Mouse (Mus musculus): ENCODE measurements around the gene Numa1.
"Not testable (repeated sequence)": the region's sequence is repeated elsewhere in the genome, so short reads cannot be mapped to it uniquely, and the experiment has no call there.

Numa1 gene

DNA sequence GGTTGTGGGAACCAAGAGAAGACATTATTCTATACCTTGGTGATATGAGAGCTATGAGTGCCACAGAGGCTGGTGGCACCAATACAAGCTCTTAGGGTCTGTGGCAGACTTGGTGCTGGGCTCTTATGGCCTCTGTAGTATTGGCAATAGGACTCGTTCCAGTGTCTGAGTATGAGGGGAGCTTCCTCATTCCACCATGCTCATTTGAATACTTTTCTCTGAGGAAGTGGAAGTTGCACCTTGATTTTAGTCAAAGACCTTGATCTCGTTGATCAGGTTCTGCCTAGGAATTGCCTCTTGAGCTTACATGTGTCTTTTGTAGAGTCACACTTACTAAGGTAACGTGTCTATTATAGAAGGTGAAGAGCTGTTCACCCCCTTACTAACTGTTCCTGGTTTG is 60.3 kb downstream of the Numa1 start:
- no peak for DNase-seq

DNA sequence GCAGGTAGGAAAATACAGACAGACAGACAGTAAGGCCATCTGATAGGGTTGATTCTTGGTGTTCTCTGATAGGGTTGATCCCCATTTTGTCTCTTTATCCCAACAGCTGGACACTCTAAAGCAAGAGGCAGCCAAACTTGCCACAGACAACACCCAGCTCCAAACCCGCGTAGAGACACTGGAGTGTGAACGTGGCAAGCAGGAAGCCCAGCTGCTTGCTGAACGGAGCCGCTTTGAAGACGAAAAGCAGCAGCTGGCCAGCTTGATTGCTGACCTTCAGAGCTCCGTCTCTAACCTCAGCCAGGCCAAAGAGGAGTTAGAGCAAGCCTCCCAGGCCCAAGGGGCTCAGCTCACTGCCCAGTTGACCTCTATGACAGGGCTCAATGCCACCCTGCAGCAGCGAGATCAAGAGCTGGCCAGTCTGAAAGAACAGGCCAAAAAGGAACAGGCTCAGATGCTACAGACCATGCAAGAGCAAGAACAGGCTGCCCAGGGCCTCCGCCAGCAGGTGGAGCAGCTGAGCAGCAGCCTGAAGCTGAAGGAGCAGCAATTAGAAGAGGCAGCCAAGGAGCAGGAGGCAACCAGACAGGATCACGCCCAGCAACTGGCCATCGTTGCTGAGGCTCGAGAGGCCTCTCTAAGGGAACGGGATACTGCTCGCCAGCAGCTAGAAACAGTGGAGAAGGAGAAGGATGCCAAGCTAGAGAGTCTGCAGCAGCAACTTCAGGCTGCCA is 64.5 kb downstream of the Numa1 start:
- peak; percentile 83 to 90 for DNase-seq

DNA sequence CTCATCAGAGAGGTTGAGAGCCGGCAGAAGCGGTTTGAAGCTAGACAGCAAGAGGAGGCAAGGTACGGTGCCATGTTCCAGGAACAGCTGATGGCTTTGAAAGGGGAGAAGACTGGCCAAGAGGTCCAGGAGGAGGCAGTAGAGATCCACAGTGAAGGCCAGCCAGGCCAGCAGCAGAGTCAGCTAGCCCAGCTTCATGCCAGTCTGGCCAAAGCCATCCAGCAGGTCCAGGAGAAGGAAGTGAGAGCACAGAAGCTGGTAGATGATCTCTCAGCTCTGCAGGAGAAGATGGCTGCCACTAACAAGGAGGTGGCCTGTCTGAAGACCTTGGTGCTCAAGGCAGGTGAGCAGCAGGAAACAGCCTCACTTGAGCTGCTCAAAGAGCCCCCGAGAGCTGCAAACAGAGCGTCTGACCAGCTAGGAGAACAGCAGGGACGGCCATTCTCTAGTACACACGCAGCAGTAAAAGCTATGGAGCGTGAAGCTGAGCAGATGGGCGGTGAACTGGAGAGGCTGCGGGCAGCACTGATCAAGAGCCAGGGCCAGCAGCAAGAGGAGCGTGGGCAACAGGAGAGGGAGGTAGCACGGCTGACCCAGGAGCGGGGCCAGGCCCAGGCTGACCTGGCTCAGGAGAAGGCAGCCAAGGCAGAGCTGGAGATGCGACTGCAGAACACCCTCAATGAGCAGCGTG is 65.7 kb downstream of the Numa1 start:
- no peak for DNase-seq

DNA sequence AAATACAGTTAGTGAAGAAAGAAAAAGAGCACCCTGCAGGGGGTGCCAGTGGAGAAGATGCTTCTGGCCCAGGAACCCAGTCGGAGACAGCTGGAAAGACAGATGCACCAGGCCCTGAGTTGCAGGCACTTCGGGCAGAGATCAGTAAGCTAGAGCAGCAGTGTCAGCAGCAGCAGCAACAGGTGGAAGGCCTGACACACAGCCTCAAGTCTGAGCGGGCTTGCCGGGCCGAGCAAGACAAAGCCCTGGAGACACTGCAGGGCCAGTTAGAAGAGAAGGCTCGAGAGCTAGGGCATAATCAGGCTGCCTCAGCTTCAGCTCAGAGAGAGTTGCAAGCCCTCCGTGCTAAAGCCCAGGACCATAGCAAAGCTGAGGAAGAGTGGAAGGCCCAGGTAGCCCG is 66.4 kb downstream of the Numa1 start:
- no peak for DNase-seq

DNA sequence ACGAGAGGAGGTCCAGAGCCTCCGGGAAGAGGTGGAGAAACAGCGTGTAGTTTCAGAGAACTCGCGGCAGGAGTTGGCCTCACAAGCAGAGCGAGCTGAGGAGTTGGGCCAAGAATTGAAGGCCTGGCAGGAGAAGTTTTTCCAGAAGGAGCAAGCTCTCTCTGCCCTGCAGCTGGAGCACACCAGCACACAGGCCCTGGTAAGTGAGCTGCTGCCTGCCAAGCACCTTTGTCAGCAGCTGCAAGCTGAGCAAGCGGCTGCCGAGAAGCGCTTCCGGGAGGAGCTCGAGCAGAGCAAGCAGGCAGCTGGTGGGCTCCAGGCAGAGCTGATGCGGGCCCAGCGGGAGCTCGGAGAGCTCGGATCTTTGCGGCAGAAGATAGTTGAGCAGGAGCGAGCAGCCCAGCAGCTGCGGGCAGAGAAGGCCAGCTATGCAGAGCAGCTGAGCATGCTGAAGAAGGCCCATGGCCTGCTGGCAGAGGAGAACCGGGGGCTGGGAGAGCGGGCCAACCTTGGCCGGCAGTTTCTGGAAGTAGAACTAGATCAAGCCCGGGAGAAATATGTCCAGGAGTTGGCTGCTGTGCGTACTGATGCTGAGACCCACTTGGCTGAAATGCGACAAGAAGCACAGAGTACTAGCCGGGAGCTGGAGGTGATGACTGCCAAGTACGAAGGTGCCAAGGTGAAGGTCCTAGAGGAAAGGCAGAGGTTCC is 67.2 kb downstream of the Numa1 start:
- DNase-seq = no peak

DNA sequence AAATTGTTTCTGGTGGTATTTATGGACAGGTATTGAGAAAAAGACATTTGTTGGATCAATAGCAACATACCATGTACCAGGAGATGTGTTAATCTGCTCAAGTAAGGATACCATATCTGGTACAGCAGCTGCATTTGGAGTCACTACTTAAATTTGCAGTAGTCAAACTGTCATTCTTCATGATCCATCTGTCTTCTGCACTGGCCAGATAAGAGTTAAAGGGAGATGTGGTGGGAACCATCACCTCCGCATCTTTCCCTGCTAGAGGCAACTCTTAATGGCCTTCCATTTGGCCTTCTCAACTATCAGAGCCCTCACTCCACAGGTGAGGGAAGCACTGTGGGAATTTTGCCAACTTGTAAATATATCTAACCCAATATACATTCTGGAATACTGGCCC is 72.6 kb downstream of the Numa1 start:
- DNase-seq = no peak

DNA sequence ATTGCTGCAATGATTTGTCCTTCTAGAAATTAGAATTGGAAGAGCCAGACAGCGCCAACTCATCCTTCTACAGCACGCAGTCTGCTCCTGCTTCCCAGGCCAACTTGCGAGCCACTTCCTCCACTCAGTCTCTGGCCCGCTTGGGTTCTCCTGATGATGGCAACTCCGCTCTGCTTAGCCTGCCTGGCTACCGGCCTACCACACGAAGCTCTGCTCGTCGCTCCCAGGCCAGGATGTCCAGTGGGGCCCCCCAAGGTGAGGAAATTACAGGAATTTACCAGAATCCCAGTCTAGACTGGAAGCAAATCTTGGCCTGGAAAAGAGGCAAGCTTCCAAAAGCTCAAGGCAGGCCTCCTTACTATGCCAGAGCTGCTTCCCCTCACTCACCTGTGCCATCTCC is 77.9 kb downstream of the Numa1 start:
- no peak for DNase-seq

DNA sequence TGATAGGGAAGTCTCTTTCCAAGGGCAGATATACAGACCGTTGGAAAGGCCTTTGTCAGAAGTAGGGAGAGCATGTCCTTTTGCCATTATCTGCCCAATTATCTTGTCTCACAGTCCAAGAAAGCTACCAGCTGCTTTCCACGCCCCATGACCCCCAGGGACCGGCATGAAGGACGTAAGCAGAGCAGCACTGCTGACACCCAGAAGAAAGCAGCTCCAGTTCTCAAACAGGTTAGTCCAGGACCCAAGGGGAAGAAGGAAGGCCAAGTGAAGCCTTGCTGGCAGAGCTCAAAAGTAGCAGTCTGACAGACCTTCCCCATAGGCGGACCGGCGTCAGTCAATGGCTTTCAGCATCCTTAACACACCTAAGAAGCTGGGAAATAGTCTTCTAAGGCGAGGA is 79.5 kb downstream of the Numa1 start:
- DNase-seq = no peak

DNA sequence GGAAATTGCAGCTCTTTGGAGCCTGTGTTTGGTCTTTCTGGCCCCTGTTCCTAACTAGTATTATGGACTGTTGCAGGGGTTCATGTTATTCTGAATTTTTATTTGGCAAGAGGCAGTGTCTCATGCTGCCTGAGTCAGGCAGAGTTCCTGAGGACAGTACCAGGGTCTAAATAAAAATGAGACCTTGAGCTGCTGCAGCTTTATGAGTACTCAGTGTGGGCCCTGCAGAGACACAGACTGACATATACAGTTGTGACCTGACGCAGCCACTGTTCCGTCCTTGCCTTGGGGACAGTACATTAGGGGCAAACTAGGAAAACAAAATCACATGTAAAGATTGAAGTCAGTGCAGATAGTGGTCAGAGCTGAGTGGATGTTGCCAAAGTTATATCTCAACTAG is 81.1 kb downstream of the Numa1 start:
- no peak for DNase-seq

DNA sequence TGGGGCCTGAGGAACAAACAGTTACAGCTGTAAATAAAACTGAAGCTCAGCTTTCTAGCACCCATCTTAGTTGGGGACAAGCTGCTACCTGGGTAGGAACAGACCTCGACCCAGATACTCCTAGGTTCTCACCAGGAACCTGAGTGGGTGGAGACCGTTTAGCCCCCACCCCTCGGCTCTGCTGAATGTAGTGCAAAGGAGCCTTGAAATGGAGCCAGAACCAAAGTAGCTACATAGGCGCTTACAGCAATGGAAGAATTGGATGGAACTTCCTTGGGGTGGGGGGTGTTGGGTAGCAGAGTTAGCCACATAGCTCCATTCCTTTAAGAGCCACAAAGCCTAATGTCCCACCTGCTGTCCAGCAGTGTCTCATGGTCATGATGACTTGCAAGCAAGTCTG is 83.0 kb downstream of the Numa1 start:
- DNase-seq = no peak

DNA sequence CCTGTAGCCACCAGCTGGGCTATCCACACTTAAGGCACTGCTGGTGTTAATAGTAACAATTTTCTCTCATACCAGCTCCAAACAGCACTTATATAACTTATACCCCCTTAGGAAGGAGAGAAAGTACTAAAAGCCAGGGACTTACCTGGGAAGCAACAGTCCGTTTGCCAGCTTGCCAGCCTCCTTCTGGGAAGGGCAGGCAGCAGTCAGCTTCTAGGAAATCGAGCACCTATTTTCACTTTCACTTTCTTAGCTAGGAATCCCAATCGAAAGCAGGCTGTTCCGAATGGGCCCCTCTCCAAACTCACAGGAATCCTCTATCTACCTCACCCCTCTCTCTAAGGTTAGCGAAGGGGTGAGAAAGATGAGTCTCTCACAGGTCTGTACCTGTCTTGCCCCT is 83.5 kb downstream of the Numa1 start:
- no peak for DNase-seq

DNA sequence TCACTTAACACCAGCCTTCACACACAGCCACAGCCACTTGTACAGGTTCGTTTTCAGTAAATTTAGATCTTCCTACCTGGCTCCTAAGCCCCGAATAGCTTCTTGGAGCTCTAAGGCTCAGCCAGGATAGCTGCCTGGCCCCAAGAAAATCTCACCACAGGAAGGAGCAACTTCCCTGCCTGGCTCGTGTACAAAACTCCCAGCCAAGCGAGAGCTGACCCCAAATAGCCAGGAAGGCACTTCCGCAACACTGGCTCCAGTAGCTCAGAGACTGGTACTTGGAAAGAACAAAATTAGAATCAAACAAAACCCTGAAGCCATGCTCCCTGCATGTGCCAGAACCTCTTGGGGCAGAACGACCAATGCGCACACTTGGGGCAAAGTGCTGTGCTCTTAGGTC is 84.1 kb downstream of the Numa1 start:
- peak; percentile 44 to 57 for DNase-seq

DNA sequence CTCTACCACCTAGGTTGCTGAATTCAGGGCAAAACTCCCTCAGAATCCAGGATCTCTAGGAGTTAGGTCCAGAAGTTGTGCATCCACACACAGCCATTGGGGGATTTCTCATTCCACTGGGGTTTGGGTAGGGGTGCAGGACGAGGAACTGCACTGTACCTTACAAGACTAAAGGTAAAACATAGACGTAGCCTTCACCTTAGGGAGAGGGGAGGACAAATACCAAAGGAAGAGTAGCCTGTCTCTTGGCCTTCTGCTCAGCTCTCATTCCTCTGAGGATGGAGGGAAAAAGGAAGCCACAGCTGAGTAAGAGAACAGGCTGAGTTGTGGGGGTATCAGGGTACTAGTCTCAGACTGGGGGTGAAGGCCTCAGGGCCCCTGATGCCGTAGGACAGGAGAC is 84.7 kb downstream of the Numa1 start, which contains the start of gene Il18bp:
Il18bp (minus strand) TSS at position 101 of the 400 bp plus-strand sequence.
- DNase-seq = no peak

DNA sequence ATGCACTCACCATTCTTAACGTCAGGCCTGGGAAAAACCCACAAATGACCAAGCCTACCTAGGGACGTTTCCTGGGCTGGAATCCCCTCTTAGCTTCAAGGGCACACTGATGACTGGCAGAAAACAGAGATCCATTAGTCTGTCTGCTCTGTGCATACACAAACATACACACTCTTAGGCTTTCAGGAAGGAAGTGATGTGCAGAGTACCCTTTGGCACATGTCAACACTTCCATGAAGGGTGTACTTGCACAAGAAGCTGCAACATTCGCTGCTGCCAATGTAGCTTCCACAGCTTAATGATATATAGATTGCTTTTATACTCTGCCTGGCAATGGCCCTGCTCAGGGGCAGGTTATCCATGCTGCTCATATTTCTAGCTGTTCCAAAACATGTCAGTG is 85.5 kb downstream of the Numa1 start:
- DNase-seq = no peak

DNA sequence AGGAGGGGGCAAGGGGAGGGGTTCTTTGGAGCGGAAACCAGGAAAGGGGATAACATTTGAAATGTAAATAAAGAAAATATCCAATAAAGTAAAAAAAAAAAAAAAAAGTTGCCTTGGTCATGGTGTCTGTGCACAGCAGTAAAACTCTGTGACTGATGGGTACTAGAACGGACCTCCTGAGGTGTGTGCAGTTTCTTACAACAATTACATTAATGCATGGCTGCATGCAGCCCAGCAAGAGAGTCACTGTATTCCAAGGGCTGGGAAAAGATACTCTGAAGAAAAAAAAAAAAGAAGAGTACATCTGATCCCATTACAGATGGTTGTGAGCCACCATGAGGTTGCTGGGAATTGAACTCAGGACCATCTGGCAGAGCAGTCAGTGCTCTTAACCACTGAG is 87.0 kb downstream of the Numa1 start:
- DNase-seq = not testable (repeated sequence)

DNA sequence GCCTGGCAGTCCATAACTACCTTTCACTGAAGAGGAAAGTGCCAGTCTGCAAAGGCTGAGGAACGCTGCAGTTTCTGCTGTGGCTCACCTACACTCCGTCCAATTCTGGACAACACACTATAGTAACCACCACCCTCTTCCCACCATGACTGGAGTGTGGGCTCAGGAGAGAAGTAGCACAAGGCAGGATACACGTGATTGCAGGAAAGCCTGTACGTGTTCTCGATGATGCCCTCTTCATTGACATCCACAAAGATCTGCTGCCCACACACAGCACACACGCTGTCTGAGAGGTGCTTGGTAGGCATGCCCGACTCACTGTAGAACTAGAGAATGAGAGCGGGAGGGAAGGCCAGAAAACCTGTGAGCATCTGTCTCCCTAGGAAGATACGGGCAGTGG is 89.9 kb downstream of the Numa1 start:
- no peak for DNase-seq

DNA sequence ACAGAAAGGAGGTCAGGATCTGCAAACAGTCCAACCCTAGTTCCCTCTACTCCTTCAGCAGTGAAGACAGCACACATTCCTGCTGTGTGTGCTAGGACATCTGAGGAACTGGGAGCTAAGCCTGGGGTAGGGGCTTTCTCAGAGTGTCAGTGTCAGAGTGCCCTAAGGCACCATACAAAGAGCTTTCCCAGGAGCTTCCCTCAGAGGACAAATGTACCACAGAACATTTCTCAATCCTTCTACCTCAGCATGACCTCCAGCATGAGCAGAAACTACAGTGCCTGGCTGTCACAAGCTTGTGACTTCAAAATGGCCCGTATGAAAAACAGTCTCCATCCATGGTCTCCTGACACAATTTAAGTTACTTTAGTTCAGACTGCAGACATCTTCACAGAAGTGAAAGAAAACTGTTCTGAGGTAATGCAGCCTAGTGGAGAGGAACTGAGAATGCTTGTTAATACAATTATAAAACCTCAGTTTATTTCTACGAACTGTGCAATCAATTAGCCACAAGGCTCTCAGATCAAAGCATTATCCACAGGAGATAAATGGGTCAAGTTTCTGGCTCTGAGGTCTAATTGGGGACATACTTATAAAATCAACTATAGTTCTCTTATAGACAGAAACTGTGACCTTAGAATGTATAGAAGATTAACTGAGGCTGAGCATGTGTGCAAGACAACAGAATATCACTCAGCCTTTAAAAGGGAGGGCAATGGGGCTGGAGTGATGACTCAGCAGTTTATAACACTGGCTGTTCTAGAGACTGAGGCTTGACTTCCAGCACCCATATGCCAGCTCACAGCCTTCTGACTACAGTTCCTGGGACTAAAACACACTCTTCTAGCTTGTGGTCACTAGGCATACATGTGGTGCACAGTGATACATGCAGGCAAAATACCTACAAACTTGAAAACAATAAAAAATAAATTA is 91.5 kb downstream of the Numa1 start:
- no peak for DNase-seq

DNA sequence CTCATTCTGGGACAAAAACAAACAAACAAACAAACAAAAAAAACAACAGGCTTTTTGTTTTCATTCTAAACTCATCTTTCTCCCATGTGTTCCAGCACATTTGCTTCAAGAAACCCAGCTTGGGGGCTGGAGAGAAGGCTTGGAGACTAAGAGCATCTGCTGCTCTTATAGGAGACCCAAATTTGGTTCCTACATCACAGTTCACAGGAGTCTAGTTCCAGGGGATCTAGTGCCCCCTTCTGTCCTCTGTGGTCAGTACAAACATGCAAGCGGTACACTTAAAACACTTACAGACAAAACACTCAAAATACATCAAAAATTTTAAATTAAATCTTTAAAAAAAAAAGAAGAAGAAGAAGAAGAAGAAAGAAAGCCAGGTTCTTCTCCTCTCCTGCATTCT is 101.0 kb downstream of the Numa1 start:
- no peak for DNase-seq

DNA sequence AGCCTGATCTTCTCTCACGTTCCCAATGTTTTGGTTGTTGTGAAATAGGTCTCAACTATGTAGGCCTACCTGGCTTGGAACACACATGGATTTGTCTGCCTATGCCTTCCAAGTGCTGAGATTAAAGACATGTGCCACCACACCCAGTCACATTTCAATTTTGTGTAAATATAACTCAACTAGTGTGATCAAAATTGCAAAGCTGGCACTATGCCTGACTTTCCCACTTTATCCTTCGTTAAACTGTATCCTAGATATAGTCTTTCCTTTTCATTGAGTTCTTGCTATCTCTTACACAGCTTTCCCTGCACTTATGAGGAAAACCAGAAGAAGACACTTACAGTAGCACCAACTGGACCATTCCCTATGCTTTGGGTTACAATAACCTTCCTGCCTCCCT is 101.6 kb downstream of the Numa1 start:
- DNase-seq = no peak

DNA sequence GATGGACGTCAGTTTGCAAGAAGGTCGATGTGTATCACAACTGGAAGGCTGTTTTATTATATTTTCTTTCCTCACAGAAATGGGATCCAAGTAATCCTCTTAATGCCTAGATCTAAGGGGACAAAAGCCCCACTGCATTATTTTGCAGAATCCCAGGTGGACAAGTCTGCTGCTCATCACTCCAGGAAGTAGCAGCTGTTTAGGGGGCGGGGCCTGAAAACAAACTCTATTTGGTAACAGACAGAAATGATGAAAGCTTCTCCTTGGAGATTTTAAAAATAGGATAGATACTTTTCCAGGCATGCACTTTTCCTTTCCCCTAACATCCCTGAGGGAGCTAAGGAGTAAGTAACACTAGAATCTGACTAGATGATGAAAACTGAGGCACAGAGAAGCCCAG is 103.4 kb downstream of the Numa1 start:
- DNase-seq = no peak

DNA sequence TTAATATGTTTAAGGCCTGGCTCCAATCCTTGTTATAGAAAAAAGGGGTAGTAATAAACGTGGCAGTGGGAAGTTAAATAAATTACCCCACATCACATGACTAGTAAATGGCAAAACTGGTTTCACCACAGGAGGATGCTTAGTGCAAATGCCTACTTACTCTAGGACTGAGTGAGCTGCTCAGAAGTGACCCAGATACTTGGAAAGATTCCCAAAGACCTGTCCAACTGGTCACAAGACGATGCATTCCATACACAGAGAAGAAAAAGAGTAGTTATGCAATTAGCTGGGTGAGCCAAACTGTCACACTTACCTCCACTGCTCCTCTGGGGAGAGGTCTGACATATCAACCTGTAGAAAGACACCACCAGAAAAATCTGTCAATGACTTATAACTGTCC is 108.4 kb downstream of the Numa1 start:
- DNase-seq = peak in 1 of 2 experiments; percentile 59

DNA sequence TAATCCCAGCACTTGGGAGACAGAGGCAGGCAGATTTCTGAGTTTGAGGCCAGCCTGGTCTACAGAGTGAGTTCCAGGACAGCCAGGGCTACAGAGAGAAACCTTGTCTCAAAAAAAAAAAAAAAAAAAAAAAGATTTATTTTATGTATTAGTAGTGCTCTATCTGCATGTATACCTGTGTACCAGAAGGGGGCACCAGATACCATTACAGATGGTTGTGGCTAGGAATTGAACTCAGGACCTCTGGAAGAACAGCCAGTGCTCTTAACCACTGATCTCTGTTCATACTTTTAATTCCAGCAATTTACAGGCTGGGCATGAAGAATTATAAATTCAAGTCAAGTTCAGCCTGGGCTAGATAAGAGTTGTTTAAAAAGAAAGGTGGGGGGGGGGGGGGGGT is 114.6 kb downstream of the Numa1 start:
- DNase-seq = not testable (repeated sequence)

DNA sequence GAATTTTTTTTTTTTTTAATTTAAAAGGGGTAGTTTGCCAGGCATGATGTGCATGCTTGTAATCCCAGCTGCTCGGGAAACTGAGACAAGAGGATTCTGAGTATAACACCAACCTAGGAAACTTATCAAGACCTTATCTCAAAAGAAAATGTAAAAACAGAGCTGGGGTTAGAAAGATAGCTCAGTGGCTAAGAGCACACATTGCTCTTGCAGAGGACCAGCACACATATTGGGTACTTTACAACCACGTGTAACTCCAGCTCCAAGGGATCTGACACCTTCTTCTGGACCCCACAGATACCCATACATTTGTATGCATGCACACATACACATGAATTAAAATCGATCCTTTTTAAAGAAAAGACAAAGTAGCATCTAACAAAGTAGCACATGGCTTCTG is 127.4 kb downstream of the Numa1 start:
- DNase-seq = no peak

Data from kidney, adult 8-10 months (tissue).